Mouse (Mus musculus): ENCODE measurements at regions not wholly inside any gene's neighbourhood (a gene's known extent, or its start where the extent isn't known, plus 50 kb on each side); places are given as distances from the start of the nearest gene placed in this dataset.

GRCm38 (mm10) chr7:51434865-51435264, 76.0 kb upstream of the Ano5 start:
- no peak overlapping the region for H3K4me2 ChIP-seq
- H3K27ac ChIP-seq (replicated peaks): no peak overlapping the region
- H3K27me3 ChIP-seq (replicated peaks): no peaks in the 10 kb centered on the region
- H3K4me1 ChIP-seq: no peaks in the 10 kb centered on the region
- no peak for ATAC-seq (ENCODE audit: extremely low read depth, insufficient number of reproducible peaks, low FRiP score, low TSS enrichment)
- H3K36me3 ChIP-seq: no peaks in the 10 kb centered on the region
- H3K9me3 ChIP-seq: no peaks in the 10 kb centered on the region
- H3K9ac ChIP-seq: no peak overlapping the region
- no peak overlapping the region for H3K4me3 ChIP-seq

DNA sequence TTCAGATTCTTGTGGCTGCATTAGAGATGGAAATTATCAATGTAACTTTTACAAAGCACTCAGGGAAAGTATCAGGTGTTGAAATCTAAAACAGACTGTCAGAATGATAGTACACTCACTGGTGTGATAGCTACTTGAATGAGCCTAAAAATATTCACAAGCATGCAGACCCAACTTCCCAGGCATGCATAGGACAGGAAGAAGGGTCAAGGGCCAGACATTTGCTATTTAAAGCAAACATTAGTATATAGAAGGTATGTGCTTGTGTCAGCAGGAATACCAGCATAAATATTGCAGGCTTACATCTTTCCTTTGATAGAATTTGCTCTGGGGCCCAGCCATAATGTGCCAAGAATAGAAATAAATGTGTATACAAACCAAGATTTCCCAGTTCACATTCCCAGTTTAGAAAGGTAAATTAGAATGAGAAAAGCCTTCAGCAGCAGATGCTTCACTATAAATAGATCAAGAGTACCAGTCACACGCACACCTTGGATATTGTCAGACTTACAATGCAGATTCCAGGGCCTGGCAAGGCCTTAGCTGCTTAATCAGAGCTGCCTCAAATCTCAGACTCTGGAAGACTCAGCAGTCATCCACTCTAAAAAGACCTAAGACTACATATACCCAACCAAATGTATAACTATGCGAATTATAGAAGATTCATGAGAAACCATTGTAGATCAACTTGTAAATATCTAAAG, 55.7 kb upstream of the Ano5 start:
- H3K9me3 ChIP-seq: no peaks in the 10 kb centered on the region
- WGBS: 63% methylated on average over 2 of the region's 2 CpGs
- H3K4me2 ChIP-seq: peak overlapping the region; percentile 15
- H3K27me3 ChIP-seq (replicated peaks): no peaks in the 10 kb centered on the region
- peaks cover 17% of the 10 kb centered on the region for H3K4me1 ChIP-seq
- 0 out of 2 replicates have a peak, but pooled peaks have one; percentile 37 for ATAC-seq (ENCODE audit: extremely low read depth, insufficient number of reproducible peaks, low FRiP score, low TSS enrichment)
- H3K9ac ChIP-seq: no peak overlapping the region
- peak overlapping the region; percentile 74 for H3K27ac ChIP-seq (replicated peaks)
- H3K4me3 ChIP-seq: no peak overlapping the region
- no peaks in the 10 kb centered on the region for H3K36me3 ChIP-seq

DNA sequence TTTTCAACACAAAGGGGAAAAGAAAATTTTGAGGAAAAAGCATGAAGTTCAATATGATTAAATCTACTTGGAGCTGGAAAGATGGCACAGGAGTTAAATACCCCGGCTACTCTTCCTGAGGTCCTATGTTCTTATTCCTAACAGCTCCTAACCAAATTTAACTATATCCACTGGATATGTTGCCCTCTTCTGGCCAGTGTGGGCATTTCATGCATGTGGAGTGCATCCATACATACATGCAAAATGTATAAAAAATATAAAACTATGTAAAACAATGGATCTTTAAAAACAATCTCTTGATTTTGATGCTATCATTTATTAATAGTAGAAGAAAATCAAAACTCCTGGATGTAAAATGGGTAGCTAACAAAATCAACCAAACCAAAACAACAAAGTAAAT, 52.1 kb upstream of the Ano5 start:
- Histone ChIP-seq H3K9me3 (no peaks in the 10 kb centered on the region), H3K27ac (replicated peaks) (no peak overlapping the region), H3K4me3 (no peak overlapping the region), H3K36me3 (no peaks in the 10 kb centered on the region), H3K9ac (no peak overlapping the region), H3K4me1 (peaks cover 17% of the 10 kb centered on the region), H3K27me3 (replicated peaks) (no peaks in the 10 kb centered on the region), H3K4me2 (no peak overlapping the region)
- no peak for ATAC-seq (ENCODE audit: extremely low read depth, insufficient number of reproducible peaks, low FRiP score, low TSS enrichment)
- WGBS: 70% methylated on average over 1 of the region's 1 CpGs

All from heart, embryonic 13.5 days (tissue).